Mouse (Mus musculus): ENCODE data around the gene Casd1.

DNA sequence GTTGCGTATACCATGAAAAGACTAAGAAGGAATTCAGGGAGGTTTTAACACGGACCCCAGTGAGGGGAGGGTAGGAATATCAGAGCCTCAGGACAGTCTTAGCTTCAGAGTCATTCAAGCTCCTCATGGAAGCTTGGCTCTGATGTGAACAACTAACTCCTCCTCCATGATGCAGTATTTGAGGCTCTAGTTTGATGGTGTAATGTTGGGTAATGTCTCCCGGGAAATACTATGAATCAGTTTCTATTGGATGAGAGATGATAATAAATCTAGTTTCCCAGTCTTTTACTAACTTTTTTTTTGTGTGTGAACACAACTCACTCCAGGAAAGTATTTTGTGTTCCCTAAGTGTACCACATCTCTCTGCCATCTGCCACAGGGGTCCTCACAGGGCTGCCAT lies 11.9 kb upstream of the Casd1 start:
- TF ChIP-seq CTCF (conservative IDR thresholded peaks at IDR 0.05; ENCODE audit: low read length) (no peak), NANOG (IDR thresholded peaks at IDR 0.05; ENCODE audit: borderline replicate concordance, low read length) (no peak)

Data from E14TG2a.4 (cell line).